Mouse (Mus musculus): ENCODE measurements at regions not wholly inside any gene's neighbourhood (a gene's known extent, or its start where the extent isn't known, plus 50 kb on each side); places are given as distances from the start of the nearest gene placed in this dataset.

DNA sequence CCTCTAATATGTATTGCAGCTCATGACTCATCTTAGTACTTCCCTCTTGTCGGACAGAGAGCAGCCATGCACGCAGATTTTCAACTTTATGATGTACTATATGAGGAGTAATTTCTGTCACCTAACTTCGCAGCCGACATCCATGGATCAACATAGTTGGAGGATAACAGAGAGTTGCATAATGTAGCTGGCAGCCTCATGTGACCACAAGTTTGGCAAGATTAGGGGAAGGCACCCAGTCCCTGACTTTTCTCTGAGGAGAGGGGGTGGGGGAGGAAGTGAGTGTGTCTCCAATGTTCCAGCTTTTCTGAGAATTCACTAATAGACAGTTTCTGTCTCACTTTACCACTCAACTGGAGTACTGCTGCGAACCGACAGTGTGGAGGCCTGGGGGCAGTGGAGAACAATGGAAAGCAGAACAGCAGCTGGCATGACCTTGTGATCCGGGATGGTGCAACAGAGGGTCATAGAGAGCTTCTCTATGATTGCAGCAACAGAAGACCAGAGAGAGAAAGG, 424.0 kb downstream of the Ptprc start:
- no peak for DNase-seq (ENCODE audit: low read depth, low spot score)

DNA sequence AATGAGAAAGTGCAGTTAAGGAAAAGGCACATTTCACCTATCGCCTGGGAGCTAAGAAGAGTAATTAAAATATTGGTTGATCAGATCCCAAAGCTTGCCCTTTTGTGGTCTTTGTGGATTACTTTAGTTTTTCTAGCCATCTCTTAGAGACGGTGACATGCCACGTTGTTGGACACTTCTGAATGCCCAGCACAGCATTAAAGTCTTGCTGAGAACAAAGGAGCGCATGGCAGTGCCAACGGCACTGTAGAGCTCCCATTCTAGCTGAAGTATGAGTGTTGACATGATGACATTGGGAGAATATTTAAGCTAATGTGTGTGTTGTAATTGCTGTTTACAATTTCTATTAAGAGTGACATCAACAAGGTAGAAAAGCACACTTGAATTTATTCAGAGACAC, 424.6 kb downstream of the Ptprc start:
- DNase-seq (ENCODE audit: low read depth, low spot score): no peak

DNA sequence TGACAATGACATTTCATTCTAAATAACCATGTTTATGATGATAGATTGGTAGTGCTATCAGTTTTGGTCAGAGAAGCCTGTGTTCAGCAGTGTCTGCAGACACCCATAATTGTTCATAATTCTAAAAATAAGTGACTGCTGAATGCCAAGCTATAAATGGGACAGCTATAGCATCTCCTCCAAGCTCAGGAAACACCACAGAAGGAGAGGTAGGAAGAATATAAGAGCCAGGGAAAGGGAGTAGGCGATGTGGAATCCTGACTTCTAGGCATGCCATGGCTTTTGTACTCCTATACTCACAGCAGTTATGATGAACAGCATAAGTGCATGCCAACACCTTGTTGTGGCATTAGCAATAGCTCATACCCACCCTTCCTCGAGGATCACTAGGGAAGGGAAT, 429.4 kb downstream of the Ptprc start:
- DNase-seq (ENCODE audit: low read depth, low spot score): no peak

DNA sequence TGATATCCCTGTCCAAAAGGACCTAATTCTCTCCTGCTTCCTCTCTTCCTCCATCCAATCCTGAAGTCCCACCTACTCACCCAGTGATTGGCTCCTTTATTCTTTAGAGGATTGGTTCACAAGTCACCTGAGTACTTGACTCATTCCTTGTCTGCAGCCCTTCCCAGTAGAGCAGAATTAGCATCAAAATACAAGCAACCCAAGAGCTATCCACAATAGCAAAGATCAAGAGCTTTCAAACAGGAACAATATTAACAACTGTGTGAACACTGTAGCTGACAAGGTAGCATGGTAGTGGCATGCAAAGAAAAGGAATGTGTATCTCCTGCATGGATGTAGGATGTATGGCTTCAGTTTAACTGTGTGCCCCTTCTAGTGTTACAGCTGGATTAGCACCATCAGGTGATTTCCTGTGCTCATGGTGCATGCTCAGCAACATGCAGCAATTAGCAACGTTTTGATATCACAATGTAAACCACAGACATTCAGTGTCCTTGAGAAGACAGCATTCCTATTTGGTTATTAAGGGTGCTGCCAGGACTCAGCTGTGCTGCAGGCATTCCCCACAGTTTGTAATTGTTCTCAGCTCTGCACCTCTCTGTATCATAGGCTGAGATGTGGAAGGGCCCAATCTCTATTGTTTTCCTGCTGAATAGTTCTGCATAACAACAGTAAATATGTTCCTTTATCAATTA, 437.2 kb downstream of the Ptprc start:
- DNase-seq (ENCODE audit: low read depth, low spot score): no peak

DNA sequence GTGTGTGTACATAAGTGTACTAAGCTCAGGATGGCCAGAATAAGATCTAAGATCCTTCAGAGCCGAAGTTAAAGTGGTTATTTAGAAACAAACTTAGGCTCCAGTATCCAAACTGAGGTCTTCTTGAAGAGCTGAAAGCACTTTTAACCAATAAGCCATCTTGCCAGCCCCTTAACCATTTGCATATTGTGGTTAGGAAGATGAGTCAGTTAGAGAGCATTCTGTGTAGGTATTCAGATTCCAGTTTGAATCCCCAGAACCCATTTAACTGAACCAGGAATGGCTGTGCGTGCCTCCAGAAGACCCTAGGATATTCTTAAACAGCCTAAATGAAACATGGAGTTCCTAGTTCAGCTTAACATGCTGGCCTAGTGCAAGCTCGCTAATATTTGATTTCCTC, 471.6 kb downstream of the Ptprc start:
- no peak for DNase-seq (ENCODE audit: low read depth, low spot score)

DNA sequence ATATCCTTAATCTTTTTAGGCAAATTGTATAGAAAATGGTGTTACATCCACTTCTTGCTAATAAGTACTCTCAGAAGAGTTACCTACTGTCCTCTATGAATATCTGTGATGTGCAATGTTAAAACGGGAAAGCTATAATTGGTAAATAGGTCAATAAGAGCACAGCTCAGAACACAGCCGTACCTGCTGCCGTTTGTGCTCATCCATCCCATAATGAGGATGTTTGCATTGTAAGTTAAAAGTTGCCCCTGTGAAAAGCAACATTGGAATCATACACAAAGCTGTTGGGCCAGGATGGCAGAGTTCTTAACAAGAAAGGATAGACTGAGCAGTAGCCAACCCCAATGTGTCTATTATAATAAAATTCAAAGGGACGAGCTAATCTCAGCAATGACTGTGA, 476.6 kb downstream of the Ptprc start:
- no peak for DNase-seq (ENCODE audit: low read depth, low spot score)

DNA sequence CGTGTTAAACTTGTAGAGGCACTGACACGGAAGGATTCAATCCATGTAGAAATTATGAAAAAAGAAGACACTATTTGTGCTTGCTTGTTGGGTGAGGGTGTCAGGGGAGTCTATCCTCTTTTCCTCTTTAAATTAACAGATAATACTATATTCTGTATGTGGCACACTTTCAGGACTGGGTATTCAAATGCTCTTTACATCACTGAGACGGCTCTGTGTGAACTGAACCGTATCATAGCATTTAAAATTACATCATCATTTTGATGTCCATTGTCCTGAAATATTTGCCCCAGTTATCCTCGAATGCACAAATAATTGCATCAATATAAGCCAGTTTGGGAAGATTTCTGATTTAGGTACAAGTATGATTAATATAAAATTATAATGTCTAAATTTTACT, 478.2 kb downstream of the Ptprc start:
- no peak for DNase-seq (ENCODE audit: low read depth, low spot score)

DNA sequence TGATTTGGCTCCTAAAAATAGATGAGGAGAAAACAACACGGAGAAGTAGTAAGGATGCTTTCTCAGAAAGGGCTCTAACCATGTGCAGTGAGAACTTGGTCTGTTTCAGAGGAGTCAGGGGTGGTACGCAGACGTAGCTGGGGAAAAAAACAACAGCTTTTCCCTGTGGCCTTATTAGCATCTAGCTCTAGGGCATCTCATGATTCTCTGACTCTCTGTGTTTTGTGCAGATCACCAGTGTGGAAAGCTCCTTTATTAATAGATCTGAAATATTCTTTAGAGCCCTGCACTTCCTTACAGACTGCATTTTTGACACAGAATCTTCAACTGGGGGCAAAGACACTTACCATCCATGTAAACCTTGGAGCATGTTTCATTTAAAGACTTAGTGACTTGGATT, 478.7 kb downstream of the Ptprc start:
- DNase-seq (ENCODE audit: low read depth, low spot score): no peak

DNA sequence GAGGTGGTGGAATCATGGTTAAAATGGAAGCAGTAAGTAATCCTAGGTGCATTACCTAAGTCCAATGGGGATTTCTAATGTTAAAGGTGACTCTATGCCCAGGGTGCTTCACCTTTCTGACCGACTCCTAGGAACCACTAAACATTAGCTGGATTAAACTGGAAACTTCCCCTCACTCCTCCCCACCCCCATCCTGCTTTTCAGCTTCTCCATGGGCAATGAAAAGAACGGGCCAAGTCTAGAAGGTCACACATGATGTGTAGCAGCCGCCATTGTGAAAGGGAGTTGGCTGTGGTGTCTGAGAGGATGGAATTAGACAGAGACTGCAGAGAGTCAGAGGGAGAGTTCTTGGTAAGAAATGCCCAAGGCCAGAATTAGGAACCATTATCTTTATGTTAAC, 479.8 kb downstream of the Ptprc start:
- no peak for DNase-seq (ENCODE audit: low read depth, low spot score)

DNA sequence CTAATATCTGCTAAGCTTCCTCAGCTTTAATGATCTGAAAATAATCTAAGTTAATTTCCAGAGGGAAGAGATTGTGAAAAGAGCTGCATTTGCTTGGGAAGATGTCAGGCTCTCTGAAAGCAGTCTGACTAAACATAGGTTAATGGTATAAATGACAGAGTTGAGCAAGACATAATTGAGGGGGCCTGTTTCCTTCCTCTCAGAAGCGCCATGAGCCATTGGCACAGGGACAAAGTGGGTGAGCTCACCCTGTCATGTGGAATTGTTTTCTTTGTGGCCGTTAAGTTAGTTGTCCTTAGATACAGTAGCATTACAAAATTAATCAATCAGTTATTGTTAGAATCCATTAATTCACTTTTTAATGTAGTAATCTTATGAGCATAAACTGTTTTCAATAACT, 483.0 kb downstream of the Ptprc start:
- DNase-seq (ENCODE audit: low read depth, low spot score): no peak

DNA sequence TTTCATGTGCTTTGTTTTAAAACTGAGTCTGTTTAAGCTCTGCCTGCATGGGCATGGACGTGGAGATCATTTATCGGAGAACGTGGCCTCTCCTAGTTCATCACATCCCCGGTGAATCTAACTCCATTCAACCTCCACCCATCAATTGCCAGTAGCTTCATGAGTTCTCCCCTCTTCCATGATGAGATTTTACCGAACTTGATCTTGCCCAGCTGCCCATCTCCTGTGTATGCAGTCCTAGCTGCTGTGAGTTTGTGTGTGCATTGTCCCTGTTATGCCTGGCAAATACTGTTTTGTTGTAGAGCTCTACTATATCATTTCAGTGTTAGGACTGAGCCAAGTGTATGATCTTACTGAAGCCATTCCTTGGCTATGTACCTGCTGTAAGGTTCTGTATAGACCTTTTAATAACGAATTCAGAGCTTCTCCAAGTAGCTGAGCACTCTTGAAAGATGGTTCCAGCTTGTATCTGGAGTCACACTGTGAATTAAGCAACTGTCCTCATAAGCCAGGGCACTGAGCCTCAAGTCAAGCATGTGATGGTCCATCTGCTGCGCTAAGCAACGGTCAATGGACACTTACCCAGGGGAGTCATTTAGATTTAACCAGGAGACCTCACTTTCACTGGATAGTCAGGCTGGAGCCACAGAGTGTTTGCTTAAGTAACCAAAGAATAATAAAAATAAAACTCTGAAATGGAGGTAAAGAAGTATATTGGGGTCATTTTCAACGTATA, 484.5 kb downstream of the Ptprc start:
- no peak for DNase-seq (ENCODE audit: low read depth, low spot score)

DNA sequence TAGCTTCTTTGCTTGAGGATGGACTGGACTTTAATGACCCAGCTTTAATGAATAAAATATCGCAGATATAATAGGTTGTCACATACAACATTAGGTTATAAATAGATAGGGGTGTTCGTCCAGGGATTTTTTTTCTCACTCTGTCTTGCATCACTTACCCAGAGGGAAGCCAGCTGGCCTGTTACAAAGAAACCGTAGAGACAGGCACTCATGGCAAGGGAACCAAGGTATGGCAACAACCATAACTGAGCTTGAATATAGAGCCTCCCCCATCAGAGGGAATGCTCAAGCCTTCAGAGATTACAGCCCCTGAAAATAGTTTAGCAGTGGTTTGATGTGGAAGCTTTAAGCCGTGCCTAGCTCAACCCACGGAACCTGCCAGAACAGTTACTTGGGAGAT, 504.9 kb downstream of the Ptprc start:
- no peak for DNase-seq (ENCODE audit: low read depth, low spot score)

DNA sequence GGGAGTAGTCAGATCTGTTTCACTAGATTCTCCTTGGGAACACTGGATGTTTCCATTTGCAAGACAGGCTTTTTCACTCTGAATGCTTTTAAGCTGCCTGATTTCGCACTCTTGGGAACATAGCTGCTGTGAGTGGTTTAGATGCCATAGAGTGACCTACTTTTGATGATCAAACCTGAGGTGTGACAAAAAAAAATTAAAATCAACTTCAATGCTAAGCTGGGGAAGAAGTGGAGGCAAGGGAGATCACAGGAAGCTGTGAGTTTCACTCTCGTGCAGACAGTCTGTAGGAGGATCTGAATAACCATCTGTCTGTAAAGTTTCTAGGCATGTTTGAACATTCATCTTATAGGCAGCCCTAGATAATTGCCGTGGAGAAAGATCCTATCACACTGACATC, 505.7 kb downstream of the Ptprc start:
- DNase-seq (ENCODE audit: low read depth, low spot score): no peak

DNA sequence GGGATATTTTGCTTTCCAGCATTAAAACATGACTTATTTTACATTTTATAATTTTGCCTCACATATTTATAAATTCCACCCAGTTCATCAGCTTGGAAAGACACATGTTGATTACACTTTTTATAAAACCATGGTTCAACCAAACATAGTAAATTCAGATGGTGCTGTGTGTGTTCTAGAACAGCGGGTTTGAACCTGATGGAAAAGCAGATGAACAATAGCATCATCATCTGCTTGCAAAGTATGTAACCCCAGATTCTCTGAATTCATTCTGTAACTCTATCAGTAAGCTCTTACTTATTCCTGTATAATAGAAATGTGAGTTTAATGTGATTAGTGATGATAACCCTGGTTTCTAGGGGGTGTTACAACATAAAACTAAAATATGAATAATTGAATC, 517.4 kb downstream of the Ptprc start:
- no peak for DNase-seq (ENCODE audit: low read depth, low spot score)

DNA sequence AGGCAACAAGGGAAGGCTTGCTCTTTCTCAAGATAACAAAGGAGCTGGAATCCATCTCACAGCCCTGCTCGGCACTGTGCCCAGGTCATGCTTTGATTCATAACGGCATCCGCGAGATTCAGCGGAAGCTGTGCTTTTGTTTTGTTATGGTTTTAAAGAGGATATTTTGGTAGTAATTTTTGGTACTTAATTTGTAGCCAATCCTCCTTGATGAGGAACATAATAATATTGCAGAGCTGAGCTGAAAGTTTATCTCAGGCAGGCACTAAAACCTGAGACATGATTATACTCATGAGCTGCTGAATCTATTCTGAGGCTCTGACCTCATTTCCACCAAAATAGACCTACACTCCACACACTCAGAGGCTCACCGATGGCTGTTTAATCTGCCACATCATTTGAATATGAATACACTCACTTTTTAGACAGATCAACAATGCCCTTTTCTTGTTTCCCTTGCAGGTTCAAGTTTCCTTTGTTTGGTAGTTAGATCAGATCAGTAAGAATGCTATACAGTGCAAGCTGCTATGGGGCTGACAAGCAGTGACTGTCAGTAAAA, 518.5 kb downstream of the Ptprc start:
- DNase-seq (ENCODE audit: low read depth, low spot score): no peak

DNA sequence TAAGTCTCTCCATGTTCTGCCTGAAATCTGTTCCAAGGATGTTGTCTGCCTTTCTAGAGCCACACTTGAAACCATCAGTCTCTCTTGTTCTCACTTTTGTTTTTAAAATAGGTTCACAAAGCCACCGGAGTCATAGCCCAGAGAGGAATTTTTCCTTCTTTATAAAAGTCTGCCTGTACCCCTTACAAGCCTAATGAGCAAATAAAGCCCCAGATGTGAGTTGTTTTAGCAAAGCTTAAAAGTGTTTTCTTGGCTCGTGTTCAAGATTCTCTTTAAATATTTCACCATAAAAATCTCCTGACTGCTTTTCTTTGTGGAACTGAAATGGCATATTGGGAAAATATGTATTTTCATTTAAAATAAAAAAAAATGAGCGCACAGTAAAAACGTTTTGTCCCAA, 521.3 kb downstream of the Ptprc start:
- DNase-seq (ENCODE audit: low read depth, low spot score): no peak

DNA sequence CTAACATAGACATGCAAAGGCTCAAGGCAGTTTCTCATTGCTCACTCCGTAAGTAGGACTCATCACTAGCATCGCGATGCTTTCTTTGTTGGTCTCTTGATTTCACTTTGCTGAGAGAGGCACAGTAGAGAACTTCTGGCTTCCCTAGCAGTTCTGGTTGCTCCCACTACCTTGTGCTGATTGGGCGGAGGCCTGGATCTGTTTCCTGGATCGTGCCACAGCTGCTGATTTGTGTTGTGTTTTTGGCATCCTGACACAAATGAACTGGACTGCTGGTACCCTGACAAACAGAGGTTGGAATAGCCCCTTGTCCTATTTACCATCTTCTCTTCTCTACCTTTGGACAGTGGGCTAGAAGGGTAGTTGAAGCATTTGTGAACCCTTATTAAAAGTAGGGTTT, 522.0 kb downstream of the Ptprc start:
- no peak for DNase-seq (ENCODE audit: low read depth, low spot score)

DNA sequence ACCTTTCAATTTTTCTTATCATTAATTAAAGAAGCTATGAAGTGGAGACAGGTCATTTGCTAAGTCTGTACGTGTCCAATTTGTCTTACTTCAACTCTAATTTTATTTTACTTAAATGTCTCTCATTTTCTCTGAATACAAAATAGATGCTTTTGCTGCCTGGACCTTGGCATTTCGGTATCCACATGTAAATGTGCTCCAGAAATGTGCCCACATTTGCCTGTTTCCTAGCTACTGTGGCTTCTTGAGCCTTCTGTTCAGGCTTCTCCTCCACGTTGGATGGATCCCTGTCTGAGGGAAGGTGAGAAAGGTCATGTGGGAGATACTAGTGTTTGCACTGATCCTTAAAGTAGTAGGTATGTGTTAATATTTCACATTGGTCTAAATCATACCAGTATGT, 524.9 kb downstream of the Ptprc start:
- no peak for DNase-seq (ENCODE audit: low read depth, low spot score)

DNA sequence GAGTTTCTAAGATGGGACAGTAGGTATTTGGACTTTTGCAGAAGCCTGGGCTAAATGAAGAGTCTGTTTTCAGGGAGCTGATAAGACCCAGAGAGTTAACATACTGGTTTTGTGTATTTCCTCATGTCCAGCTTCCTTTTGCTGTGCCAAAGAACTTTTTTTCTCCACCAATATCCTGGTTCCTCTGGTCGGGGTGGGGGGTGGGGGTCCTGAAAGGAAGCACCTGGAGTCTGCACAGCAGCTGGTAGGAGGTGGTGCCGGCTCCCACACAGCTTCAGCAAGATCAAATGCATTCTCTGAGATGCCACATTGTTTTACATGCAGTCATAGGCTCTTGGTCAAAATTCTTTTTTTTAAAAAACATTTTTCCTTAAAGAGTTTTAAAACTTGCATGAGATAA, 525.4 kb downstream of the Ptprc start:
- no peak for DNase-seq (ENCODE audit: low read depth, low spot score)

DNA sequence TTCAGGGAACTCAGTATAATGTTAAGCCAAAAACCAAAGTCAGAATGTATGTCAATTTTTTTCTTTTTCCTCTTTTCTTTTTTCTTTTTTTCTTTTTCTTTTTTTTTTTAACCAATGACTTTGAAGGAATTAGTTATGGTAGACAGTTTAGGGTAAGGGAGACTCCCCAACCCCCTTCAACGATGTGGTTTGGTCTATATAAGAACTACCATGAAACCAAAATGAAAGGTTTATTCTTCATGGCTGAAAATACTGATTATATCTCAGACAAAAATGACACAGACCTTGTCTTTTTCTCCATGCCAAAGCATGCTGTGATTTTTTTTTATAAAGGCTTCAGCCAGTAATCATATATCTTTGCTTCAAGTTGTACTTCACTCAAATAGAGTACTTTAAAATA, 526.7 kb downstream of the Ptprc start:
- no peak for DNase-seq (ENCODE audit: low read depth, low spot score)

DNA sequence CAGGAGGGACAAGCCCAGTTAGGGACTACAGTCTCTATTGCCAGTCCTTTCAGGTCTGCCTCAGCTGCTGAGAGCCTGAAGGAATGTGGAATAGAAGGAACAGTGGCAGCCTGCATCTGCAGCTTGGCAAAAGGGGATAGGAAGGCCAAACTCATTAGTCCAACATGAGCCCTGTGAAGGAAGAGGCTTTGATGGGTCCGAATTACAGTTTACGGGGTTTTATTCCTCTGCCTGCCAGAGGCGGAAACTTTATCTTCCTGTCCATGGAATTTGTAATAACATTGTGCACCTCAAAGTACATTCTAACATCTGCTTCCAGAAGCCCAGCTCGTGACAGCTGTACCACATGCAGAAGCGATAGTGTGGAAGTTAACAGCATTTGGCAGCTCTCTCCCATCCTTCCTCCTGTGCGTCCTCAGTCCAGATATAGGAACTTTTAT, 530.9 kb downstream of the Ptprc start:
- no peak for DNase-seq (ENCODE audit: low read depth, low spot score)

DNA sequence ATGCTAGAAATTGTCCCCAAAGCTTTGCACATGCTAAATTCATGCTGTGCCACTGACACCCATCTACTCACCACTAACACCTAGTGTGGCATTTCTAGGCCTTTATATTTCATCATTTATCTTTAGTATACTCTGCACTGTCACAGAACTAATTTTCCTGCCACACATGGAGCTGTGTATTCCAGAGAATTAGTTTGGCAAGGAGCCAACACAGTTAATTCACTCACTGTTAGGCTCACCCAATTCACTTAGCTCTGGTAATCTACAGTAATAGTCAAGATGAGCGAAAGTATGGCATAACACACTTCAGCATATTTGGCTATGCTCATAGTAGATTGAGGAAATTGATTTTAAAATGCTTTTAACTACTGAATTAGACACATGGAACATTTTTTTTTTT, 532.0 kb downstream of the Ptprc start:
- no peak for DNase-seq (ENCODE audit: low read depth, low spot score)

DNA sequence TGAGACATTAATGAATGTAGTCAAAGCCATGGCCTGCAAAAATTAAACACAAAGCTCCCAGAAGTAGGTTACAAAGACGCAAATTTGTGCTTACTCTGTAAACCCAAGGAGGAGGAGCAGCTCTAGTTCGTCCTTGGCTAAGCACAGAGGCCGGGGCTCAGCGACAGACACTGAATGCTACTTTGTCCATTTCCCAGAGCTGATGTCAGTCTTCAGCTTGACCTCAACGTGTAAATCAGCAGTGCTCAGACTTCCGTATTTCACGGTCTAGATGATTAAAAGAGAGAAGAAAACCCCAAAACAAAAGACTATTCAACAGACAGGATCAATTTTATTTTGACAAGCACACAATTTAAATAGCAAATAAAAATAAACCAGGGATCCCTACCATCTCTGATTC, 534.7 kb downstream of the Ptprc start:
- no peak for DNase-seq (ENCODE audit: low read depth, low spot score)

All from c-Kit-negative CD71-positive TER-119-positive erythroid progenitor cells, embryonic 14.5 days (primary cell).